Mouse (Mus musculus): ENCODE results near the gene Rpl7l1.
"Not testable (repeated sequence)": the region's sequence is repeated elsewhere in the genome, so short reads cannot be mapped to it uniquely, and the experiment has no call there.

The Rpl7l1 gene

DNA sequence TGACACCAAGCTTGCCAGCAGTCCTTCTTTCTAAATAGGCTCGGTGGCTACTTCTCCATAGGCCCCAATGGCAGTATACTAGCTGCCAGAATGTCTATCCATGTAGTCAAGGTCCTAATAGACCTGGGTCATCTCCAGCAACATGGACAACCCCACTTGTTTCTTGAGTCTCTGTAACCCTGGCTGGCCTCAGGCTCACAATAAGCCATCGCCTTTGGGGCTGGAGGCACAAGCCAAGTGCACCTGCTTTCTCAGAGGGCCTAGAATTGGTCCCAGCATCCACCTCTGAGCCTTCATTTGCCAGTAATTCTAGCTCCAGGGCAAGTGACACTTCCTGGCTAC, 8.4 kb downstream of the Rpl7l1 start:
- DNase-seq, result no peak

DNA sequence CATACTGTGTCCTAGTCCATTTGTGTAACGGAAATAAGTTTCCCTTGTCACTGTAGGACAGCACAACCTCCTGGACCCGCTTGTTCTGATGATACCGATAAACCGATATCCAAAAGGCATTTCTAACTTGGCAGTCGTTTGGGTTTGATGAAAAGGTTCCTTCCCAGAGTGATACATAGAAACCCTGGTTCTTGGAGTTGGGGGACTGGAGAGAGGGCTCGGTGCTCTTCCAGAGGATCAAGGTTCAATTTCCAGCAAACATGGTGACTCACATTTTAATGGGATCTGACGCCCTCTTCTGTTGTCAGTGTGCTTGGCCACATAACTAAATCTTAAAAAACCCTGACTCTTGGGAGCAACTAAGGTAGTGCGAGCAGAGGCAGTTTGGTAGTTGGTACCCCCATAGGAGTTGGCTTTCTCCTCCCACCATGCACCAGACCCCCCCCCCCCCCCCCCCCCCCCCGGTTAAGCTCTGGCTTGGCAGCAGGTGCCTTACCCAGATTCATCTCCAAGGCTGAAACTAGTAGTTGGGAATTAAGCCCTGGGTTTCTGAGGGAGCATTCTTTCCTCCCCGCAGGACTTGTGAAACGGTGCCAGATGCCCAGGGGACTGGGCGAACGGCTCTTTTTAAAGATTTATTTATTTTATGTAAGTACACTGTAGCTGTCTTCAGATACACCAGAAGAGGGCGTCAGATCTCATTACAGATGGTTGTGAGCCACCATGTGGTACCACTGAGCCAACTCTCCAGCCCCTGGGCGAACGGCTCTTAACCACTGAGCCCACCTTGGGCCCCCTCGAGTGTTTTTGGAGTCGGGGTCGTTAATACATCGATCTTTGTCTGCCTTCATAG, 9.0 kb downstream of the Rpl7l1 start:
- peak; percentile 42 for DNase-seq

DNA sequence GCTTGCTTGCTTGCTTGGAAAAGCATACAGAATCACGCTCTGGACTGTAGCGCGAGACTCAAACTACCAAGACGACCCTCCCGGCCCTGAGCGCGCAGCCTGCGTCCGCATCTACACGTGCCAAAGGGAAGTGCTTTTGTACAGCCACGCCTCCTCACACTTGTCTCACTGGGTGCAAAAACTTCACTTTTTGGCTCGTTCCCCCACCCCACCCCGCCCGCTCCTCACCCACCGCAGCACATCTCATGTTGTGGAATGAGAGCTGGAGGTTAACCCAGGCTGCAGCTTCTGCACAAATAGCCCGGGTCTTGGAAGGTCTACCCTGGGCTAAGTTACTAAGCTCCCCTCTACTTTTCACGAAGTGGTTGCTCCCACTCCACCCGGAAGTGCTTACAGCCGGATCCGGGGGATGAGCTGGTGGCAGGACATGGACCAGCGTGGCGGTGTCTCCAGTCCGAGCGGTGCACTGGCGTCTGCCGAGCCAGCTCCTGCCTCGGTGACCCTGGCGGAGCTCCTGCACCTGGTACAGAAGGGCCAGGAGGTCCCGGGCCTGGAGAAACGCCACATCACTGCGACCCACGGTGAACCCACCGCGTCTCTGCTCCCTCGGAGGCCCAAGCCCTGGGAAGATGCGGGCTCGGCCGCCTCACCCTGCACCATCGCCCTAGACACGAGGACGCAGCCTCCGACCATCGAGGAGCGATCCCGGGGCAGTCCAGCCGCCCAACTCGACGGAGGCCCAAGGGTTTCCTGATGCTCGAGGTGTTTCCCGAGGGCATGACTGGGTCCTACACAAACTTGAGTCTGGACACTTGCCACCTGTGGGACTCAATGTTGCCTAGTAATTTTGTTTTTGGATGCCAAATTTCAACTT, 9.8 kb downstream of the Rpl7l1 start, which contains the start of gene 2310039H08Rik:
Gene 2310039H08Rik (plus strand): TSS at position 232 of the 874 bp plus-strand sequence.
- DNase-seq, result peak; percentile 89

DNA sequence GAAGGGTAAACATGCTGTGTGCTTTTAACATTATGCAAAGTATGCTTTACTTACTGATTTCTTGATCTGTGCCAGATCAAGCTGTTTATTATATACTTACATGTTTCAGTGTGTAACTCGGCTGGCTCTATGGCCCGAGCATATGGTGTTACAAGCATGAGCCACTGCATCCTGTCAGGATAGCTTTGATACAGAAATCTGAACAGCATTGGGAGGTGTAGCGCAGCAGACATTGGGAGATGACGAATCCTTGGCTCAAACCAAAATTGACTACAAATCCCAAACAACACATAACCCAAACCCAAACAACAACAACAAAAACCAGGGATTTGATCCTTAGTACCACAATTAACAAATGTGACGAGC, 10.5 kb downstream of the Rpl7l1 start:
- no peak for DNase-seq

DNA sequence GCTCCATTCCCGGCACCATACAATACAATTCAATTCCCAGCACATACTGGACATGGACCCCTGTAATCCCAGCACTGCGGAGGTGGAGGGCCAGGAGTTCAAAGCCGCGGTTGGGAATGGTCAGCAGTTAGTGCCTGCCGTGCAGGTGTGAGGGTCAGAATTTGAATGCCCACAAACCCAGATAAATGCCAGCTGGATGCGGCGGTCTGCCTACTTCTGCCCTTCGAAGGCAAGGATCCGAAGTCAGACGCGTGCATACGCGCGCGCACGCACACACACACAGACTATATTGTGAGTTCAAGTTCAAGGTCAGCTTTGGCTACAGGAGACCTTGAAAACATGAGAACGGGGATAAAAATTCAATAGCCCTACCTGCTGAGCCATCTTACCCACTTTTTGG, 10.9 kb downstream of the Rpl7l1 start:
- no peak for DNase-seq

DNA sequence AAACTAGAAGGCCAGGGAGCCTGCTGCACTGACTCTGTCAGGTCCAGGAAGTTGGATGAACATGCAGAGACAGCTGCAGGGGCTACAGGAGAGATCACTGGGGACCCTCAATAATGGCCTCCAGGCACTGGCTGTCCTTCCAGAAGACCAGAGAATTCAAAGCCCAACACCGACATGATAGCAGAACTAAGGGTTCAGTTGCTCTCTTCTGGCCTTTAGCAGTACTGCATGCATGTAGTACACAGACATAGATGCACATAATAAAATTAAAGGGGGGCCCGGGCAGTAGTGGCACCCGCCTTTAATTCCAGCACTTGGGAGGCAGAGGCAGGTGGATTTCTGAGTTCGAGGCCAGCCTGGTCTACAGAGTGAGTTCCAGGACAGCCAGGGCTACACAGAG, 11.4 kb downstream of the Rpl7l1 start:
- no peak for DNase-seq

DNA sequence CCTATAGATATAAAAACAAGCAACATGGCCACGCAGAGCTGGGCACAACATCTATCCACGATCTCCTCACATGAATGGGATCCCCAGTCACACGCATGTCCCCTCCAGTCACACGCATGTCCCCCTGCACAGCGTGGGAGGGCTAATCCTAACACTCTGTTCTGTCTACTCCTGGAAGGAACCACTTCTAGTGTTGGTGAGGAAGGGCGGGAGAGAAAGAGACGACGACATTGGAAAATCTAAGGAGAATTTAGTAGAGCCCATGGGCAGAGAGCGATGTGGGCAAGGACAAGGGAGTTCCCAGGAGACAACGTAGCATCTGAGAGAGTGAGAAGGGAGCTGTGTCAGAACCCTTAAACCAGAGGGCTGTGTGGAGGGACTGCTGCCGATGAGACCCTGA, 11.9 kb downstream of the Rpl7l1 start:
- no peak for DNase-seq

DNA sequence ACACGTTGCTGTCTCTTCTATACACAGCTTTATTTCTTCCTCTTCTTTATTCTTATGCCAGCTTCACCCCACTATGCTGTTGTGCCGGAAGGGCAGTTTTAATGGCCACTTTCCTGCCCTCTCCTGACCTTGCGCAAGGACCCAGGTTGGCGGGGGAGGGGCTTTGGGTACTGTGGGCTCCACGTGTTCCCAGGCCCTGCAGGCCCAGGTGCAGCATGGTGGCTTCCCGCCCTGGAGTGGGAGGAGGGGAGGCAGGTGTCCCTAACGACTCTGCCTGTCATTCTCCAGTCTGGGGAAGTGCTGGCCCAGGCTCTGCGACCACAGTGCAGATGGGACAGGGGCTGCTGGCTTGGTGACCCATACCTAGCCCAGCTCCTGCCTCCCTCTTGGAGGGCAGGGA, 14.6 kb downstream of the Rpl7l1 start:
- no peak for DNase-seq

DNA sequence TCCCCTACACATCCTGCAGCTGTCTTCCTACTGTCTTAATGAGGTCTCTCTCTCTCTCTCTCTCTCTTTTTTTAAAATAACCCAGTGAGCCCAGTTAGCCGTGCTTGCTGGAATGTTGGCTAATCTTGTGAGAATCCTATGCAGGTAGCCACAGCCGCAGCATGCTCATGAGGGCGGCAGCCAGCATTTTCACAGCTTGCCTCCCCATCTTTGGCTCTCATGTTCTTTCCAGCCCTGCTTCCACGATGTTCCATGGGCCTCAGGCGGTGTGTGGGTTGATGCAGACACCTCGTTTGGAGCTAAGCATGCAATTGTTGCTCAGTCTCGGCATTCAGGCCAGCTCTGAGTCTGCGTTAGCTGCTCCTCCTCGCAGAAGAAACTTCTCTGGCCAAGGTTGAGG, 17.6 kb downstream of the Rpl7l1 start:
- DNase-seq, result not testable (repeated sequence)

DNA sequence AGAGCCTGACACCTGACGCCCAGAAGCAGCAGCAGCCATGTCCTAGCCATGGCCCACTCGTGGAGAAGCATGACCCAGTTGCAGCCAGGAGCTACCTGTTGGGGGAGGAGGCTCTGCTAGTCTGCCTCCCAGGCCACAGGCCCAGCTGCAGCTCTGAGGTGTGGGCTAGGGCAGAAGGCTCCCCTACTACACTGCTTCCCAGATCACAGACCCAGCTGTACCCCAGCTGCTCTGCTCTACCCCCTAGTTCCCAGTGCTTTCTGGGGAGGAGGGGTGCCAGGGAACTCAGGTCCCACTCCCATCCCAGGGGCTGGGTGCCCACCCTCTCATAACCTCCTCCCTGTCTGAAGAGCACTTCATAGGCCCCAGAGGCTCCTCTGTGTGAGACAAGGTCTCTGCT, 18.9 kb downstream of the Rpl7l1 start, which contains the start of gene Ptcra:
Gene Ptcra (minus strand): TSS at position 169 of the 400 bp plus-strand sequence.
- no peak for DNase-seq

DNA sequence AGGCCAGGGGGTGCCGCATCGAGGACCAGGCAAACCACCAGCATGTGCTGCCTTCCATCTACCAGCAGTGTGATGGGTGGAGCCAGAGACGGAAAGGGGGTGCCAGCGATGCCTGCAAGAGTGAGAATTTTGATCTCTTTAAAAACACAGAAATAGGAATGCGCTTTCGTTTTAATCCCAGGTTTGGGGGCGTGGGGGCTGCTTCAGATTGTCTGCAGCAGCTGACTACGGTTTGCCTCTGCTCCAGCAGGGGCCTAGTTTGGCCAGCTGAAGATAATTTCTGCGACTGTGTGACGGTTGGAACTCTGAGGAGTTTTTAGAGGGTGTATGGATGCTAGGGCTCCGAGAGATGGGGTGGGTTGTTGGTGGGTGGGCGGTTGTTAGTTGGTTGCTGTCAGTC, 23.7 kb downstream of the Rpl7l1 start:
- DNase-seq, result no peak

DNA sequence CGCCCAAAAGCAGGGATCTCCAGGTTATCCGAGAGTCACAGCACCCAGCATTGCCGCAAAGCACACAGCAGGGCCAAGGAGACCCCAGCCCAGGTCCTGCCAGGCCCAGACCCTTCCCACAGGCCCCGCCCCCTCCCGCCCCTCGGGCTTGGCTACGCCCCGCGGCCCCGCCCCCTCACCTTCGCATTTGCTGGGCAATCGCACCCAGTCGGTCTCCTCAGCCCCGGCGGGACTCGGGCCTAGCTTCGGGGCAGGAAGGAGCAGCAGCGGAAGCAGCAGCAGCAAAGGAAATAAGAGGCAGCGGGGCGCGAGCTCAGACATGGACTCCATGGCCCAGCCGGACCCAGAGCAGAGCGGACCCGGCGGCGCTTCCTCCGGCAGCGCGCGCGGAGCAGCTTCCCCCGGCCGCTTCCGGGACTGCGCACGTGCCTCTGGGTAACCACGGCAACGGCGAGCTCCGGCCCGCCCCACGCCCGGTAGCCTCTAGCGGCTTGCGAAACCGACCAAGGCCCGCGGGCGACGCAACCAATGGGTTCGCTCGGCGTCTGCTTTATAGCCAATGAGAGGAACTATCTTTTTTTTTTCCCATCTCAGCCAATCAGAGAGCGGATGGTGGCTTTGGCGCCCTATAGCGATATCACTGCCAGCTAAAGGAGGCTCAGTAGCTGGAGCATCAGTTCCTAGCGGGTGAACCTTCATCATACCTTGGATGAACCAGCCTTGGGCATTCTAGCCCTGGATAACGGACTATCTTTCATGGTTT, 30.5 kb downstream of the Rpl7l1 start, which contains the start of gene Cnpy3:
Gene Cnpy3 (minus strand): TSS at position 421 of the 763 bp plus-strand sequence.
- DNase-seq, result peak; percentile 98

DNA sequence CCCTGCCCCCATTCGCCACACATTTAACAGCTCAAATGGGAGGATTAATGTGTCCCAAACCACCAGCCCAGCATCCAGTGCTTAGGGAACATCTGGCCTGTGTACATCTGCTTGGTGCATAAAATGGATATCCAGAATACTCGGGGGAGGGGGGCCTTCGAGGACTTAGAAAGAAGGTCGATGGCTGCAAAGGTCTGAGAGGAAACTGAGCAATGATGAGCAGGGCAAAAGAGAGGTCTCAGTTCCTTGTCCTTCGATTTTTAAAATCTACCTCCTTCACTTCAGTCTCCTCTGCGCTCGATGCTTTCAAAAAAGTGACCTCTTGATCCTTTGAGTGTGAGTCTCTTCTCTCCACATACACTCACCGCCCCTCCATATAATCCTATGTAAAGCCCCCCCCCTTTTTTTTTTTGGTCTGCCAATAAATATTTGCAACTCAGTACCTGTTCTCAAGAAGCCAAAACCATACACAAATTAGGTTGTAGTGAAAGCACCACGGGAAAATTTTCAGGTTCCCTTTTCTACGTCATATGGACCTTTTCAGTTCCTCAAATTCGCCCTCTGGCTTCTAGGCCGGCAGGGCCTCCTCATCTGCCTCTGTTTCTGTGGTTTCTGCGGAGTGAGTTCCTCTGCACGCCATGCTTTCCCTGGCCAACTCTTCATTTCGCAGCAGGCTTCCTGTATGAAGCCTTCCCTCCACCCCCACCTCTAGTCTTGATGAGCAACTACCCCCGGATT, 31.2 kb downstream of the Rpl7l1 start:
- DNase-seq, result peak; percentile 71

DNA sequence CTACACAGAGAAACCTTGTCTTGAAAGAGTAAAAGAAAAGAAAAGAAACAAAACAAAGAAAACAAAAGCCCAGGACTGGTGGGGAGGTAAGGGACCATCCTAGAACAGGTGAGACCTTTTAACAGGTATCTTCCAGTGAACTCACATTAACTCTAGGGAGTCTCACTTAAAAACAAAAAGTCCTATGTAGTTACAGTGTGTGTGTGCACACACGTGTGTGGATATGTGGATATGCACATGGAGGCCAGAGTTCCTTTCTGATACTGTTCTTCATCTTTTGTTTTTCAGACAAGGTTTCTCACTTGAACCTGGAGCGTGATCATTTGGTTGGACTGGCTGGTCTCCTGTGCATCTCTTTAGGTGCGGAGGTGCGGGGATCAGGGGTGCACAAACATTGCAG, 31.9 kb downstream of the Rpl7l1 start:
- no peak for DNase-seq

DNA sequence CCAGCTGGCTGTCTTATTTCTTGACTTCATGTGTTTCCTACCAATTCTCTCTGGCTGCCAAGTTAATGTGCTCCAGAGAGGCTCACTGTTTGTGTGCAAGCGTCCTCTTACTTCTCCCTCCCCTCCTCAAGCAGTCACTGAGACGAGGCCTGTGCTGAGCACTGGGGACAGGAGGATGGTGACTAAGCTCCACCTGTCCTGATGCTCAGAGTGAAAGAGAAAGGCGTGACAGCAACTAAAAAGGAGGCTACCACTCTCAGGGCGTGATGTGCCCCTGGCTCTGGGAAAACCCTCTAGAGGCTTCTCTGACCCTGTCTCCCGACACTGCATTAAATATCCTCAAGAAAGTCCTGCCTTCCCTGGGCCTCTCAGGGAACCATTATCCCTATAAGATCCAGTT, 33.2 kb downstream of the Rpl7l1 start:
- no peak for DNase-seq

DNA sequence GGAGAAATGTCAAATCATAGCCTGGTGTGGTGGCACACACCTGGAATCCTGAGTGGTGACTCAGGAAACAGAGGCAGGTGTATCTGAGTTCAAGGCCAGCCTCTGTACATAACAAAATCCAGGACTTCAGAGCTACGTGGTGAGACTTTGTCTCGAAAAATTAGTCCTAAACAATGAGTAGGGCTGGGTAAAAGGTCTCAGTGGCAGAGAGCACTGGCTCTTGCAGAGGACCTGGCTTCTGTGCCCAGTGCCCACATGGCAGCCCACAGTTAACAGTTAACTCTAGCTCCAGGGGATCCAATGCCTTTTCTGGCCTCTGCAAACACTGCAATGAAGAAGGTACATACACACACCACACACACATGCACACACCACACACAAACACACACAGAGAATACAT, 34.7 kb downstream of the Rpl7l1 start:
- DNase-seq, result no peak

DNA sequence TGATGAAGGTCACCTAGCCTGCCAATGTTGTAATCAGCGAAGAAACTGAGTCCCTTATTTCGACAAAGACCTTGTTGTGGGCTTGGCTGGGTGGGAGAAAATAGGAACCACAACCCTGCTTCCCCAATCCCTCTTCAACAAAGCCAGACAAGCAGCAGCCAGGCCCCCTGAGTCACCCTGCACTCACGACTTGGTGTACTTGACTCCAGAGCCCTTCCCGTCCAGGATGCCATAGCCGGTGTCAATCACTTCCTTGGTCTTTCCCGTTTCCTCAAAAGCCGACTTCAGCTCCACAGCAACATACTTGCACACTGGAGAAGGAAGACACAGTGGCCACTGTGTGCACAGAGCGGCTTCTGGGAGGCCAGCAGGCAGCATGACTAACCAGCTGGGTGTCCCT, 35.2 kb downstream of the Rpl7l1 start:
- no peak for DNase-seq

DNA sequence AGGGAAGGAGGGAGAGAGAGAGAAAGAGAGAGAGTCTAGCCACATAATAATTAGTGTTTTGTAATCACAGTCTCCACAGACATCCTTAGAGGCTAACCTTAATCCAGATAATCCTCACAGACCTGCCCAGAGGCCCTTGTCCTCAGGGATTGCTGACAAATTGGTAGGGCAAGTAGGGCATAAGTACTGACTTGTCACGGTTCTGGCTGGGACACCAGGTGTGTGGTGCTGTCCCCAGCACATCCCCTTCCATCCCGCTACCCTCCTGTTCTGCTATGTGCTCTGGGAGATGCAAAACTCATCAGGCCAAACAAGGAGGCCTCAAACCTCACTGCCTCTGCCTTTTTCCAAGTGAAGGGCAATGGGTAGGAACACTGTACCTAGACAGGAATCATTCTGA, 37.0 kb downstream of the Rpl7l1 start:
- no peak for DNase-seq

DNA sequence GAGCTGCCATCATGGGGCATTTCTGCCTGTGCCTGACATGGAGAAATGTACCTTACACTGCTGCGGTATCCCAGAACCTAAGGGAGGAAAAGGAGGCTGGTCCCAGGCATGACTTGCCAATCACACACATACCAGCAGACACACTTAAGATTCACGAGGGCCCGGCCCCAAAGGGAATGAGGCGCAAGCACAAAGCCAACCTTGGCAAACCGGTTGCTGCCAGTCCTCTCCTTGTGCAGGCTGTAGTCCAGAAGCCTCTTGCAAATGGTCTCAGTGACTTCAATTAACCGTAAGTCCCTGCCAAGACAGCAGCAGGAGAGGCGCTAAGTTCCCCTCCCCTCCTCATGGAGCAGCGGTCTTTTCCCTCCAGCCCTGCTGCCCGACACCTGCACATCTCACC, 39.5 kb downstream of the Rpl7l1 start:
- DNase-seq, result no peak

DNA sequence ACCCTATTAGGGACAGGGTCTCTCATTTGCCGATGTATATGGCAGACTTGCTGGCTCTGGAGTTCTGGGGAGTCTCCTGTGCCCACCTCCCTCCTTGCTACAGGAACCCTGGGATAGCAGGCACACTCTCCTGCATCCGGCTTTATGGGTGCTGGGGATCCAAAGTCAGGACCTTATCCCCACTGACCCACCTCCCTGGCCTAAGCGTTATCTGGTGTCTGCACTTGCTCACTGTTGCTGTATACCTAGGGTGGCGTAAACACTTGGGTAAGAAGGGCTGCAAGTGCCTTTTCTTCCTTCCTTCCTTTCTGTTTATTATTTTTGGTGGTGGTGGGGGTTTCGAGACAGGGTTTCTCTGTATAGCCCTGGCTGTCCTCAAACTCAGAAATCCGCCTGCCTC, 41.2 kb downstream of the Rpl7l1 start:
- no peak for DNase-seq

DNA sequence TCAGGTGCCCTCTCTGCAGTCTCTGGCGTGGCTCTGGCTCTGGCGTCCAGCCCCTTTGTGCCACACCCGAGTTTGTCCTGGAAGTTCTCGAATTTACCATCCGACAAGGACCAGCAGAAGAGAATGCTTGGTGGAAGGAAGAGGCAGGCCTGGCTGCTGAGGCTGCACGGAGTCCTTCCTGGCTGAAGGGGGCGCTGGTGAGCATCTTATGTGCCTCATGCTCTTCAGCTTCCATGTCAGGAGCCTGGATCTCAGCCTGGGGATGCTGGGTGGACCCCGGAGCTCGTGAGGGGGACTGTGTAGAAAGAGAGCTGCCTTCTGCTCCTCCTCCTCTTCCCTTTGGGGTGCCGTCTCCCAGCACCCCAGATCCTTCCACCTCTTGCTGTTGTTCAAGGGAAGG, 46.3 kb downstream of the Rpl7l1 start:
- no peak for DNase-seq

DNA sequence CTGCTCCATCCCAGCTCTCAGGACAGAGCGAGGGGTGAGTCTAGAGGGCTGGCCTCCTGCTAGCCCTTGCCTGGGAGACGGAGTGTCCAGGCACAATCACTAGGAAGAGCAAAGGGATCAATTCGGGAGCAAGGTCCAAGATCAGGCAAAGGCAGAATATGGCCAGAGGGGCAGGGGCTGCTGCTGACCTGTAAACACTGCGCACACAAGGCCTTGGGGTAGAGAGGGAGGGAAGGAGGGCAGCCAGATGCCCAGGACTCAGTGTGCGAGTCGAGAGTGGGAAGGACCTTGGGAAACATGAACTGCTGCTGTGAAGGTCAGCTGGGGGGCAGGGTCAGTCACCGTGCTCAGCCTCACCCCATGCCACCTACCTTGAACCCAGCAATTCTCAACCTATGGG, 47.2 kb downstream of the Rpl7l1 start:
- DNase-seq, result no peak

DNA sequence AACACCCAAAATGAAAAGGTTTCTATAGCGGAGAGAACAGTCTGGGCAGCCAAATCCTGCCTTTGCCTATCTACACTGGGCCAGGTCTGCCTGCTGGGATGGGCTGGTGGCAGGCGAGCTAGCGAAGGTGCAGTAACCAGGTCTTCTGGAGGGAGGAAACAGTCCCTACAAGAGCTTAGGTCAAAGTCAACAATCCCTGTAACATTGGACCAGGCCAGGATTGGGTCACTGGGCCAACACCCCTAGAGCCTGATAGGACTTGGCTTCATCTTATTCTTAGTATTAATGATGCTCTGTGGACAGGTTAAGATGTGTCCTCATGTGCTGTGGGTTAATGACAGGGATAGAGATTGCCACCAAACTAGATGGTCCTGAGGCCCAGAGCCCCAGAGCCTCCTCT, 48.4 kb downstream of the Rpl7l1 start:
- no peak for DNase-seq
